Mouse (Mus musculus): ENCODE measurements around the gene 6330409D20Rik.

DNA sequence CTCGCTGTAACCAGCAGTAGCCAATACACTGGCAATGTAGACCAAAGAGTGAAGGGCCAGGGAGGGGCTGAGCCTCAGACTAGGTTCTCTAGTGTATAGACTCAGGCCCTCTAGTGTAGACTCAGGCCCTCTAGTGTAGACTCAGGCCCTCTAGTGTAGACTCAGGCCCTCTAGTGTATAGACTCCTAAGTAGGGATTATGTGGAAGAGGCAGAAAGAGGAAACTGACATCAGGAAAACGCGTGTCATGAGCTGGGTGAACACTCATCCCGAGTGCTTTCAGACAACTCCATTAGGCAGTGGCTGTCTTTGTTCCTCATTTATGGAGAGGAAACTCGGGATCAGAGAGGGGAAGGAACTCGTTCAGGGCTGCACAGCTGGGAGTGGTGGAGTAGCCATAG is 3.8 kb downstream of the 6330409D20Rik start:
- TF ChIP-seq CTCF (IDR thresholded peaks at IDR 0.05; ENCODE audit: low read depth, low read length) (no peak), GATA1 (IDR thresholded peaks at IDR 0.05; ENCODE audit: borderline replicate concordance, low read length) (no peak), TAL1 (conservative IDR thresholded peaks at IDR 0.05; ENCODE audit: low read depth, low read length) (no peak), GATA2 (IDR thresholded peaks at IDR 0.05; ENCODE audit: borderline replicate concordance, low read depth, low read length) (no peak)
